Mouse (Mus musculus): ENCODE measurements around the gene Bsn. TPM values are rescaled to one million over a fixed set of nuclear protein-coding genes. Genes with fewer than 3 reads are reported as not detected.
A peak's percentile ranks its signal among the peaks of the same experiment; 100 is the strongest.
"Not testable (repeated sequence)": the region's sequence is repeated elsewhere in the genome, so short reads cannot be mapped to it uniquely, and the experiment has no call there.

Bsn gene
- total RNA-seq, 2 experiments from 2014 or later: 0.11 to 0.29 TPM

DNA sequence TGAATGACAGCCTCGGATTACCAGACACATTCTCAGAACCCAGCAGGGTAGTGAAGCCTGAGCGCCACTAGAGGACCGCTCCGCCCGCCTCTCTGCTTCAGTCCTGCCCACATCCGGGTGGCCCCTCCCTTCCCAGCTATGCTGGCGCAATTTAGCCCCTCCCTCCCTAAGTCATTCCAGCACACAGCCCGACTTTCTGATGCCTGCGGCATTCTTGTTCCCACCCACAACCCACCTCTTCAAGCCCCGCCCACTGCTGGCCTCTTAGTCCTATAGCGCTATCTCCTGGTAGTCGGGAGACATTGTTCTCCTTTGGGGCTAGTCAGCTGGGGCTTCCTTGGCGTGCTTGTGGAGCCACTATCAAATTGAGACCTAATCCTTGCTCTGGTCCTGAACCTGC, 11.0 kb upstream of the Bsn start:
- peak; percentile 94 for DNase-seq
- intact Hi-C loops (cut with DNase I; ENCODE audit: low total_unique reads): loop anchor here (2.0 kb wide), 1 partner anchor 104 kb away; no protein-coding TSS in a partner anchor

DNA sequence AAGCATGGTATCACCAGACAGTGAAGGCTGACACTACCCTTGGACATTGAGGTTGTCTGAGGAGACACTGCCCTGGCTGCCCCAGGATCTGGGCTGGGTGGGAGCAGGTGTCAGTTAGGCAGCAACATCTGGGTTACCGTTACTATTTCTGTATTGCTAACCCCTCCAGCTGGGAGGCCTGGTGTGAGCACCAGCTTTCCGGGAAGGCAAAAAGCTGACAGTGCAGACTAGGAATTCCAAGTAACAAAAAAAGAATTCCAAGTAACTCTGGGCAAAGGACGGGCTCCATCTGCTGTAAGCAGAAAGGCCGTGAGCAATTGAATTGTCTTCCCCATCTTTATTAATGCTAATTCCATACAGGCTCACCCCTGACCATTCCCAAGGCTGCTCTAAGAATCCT, 8.4 kb upstream of the Bsn start:
- DNase-seq: no peak
- intact Hi-C loops (cut with DNase I; ENCODE audit: low total_unique reads): no loop called here

DNA sequence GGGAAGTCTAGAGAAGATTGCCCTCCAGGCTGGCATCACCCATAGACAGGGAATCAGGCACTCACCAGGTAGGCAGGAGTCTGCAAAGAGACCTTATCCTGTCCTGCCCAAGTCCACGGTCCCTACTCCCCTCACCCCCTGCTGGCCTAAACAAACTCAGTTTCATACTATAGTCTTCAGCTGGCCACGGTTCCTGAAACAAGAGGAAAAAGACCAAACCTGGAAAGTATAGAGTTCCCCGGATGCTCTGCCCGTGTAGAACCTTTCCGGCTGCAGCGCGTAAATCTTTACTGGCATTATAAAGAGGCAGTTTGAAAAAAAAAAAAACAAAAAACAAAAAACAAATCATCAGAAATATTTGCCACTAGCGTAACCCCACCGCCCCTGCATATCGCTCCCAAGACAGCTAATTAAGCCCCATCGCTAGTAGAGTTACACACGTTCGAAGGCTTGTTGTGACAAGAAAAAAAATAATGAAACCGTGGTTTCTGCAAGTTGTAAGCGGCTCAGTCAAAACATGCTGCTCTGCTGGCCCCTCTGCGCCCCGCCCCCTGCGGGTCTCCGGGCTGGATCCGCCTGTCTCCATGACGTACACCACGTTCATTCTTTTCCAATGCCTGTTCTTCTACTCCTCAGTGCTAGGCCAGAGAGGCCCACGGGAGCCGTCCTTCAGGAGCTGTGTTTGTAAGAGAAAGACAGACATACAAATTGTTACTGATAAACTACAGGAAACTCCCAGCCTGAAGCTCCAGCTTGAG, 6.9 kb upstream of the Bsn start:
- peak; percentile 29 for DNase-seq
- intact Hi-C loops (cut with DNase I; ENCODE audit: low total_unique reads): no loop called here

DNA sequence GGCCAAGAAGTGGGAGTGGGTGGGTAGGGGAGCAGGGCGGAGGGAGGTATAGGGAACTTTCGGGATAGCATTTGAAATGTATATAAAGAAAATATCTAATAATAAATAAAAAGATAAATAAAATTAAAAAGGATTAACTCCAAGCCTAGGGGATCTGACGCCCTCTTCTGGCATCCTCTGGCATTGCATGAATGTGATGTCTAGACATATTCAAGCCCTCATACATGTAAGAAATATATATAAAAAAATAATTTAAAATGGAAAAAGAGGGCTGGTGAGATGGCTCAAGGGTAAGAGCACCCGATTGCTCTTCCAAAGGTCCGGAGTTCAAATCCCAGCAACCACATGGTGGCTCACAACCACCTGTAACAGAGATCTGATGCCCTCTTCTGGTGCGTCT, 6.0 kb upstream of the Bsn start:
- DNase-seq; intact Hi-C loops (cut with DNase I; ENCODE audit: low total_unique reads): not testable (repeated sequence)

DNA sequence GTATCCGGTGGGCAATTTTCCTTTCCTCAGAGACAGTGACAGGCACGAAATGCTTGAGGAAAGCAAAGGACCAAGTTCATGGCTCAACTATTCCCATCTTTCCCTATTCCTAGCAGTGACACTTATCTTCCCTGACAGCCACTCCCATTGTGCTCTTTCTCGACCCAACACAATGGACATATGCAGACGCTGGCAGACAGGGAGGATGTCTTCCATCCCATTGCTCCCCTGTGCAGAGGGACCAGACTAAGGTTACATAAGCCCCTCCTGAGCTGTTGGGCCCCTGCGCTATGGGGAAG, 747 bp downstream of the Bsn start:
- intact Hi-C loops (cut with DNase I; ENCODE audit: low total_unique reads): no loop called here
- no peak for DNase-seq

DNA sequence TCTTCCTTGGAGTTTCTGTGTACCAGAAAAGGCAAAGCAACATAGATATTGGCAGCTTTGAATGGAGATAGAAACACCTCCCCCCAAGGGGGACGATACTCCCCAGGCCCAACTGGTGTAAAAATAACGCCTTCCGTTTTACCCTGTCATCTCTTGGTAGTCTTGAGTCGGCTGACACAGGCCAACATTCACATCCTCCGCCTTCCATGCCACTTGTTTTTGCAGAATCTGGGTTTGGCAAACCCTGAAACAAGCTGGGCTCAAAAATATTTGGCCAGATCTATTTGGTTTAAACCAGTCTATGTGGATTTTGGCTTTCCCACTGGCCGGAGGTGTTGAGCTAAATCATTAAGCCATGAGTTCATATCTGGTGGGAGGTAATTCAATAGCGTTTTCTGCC, 1.2 kb downstream of the Bsn start:
- intact Hi-C loops (cut with DNase I; ENCODE audit: low total_unique reads): no loop called here
- no peak for DNase-seq

DNA sequence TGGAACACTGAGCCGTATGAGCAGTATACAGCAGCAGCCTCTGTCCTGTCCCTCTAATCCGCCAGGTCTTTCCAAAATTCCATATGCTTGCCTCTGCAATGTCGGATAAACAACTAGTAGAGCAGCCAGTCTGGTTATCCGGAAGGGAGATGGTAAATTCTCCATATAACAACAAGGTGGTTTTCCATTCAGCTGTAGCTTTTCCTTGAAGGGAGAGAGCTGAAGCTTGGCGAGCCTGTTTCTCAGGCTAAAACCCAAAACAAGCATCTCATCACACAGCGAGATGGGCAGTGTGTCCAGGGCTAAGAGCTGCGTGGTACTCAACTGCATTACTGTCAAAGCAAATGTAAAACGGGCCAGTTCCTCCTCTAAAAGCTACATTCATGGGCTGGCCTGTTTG, 1.7 kb downstream of the Bsn start:
- no peak for DNase-seq
- intact Hi-C loops (cut with DNase I; ENCODE audit: low total_unique reads): no loop called here

DNA sequence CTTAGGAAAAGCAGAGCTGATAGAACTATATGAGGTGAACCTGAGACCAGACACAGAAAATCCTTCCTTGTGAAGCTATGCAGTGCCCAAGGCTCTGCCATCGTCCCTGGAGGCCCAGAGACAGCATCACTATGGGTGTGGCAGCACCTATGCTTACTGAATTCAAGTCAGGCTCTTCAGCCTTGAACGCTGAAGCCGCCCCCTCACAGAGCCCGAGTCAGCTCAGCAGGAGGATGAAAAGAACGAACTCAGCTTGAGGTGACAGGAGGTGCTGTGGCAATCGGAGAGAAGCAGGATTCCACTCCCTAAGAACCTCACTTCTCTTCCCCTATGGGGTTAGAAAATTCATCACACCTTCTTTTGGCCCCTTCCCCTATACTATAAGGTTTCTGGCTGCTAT, 2.6 kb downstream of the Bsn start:
- intact Hi-C loops (cut with DNase I; ENCODE audit: low total_unique reads): no loop called here
- no peak for DNase-seq

DNA sequence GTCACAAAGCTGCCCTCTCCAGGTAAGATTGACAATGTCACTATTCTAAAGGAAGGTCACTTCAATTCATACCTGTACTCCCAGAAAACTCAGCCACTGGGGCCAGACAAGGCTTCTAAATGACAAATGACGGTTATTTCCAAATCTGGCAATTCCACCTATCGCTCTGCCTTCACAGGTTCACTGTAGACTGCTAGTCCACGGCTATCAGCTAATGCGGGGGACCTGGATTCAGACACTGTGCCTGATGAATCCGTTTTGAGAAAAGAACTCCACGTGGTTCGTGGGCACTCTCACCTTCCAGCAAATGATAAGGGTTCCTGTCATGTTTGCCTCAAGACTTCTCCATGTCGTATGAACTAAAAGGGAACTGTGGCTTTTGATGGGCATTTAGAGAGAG, 4.4 kb downstream of the Bsn start:
- intact Hi-C loops (cut with DNase I; ENCODE audit: low total_unique reads): no loop called here
- DNase-seq: no peak

DNA sequence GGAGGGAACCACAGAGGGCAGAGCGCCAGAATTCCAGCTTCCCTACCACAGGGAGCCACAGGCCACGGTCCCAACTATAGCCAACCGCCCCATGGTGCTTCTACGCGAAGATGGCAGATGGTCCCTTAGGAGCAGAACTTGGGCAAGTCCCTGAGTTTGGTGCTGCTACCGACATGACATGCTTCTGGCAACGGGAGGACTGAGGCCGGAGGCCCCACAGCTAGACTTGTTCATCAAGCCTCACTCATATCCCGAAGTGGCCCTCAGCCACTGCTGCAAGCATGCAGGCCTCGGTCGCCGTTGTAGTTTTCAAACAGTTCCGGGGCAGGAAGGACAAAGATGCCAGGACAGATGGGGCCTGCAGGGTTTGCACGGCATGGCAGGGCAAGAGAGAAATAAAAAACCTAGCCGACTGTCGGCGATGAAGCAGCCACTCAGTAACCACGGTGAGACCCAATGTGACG, 6.6 kb downstream of the Bsn start:
- intact Hi-C loops (cut with DNase I; ENCODE audit: low total_unique reads): no loop called here

DNA sequence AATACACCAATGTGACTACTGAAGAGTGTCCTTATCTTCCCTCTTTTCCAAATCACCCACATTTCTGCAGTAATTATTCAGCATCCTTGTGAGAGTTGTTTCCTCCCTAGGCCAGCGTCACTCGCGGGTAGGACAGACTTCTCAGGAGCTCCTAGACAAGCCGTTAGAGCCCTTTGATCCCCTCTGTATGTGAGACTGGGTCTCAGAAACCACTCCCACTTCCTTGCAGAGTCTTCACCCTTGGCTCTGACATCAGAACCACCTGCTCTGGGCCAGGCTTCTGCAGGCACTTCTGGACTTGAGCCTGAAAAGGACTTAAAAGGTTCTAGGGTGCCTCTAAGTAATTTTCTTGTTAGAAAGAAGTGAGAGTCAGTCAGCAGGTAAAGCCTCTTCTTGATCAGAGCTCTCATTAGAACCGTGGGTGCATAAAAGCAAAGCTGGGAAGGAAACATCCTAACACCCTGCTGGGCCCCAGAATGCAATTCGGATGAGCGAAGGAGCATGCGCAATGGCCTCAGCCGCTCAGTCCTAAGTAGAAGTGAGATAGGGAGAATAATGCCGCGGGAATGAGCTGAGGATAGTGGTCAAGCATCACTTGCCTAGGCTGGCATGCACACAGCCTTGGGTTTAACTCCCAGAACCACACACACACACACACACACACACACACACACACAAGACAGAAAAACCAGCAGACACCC, 7.2 kb downstream of the Bsn start:
- no peak for DNase-seq
- intact Hi-C loops (cut with DNase I; ENCODE audit: low total_unique reads): no loop called here

More for the DNA sequence above, 6.6 kb downstream of the Bsn start:
- no peak for DNase-seq

DNA sequence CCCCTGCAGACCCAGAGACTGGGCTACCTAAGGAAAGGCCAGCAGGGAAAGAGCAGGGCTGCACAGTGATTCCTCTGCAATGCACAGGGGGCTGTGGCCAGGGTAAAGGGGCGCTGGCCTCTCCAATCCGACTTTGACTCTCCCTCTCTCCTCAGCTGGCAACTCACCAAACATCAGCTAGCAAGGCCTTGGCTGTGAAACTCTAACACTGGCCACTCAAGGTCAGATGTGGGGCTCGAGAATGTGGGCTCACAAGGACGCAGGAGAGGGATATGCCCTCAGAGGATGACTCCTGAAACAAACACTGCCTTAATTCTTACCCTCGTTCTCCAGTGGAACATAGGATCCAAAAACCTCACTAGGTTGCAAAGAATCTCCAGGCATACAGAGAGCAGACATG, 11.8 kb downstream of the Bsn start:
- no peak for DNase-seq
- intact Hi-C loops (cut with DNase I; ENCODE audit: low total_unique reads): no loop called here

DNA sequence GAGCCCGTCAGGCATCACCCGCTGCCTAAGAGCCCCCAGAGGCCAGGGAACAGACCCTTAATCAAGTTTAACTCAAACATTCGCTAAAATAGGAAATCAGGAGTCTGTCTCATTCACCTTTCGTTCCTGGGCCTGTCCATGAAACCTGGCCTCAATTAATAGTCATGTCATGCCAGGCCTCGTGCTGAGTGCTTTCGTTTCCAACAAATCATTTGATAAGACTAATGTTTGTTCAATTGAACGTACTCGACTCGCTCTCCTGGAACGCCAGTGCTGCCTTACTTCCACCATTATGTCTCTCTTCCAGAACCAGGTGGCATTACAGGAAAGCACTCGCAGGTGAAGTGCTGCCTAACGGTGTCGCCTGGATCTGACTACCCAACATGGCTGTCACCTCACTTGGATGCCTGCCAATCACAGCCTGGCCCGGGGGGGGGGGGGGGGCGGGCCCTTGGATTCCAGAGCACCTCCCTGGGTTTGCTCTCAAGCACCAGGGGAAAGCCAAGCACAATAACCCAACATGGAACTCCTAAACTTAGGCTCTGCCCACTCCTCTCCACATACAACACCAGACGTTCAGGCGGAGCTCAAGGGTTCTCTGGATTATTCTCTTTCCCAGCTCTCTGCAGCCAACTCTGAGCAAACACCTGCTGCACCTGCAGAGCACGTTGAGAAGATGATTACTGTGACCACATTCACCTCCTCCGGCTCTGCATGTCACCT, 14.9 kb downstream of the Bsn start:
- intact Hi-C loops (cut with DNase I; ENCODE audit: low total_unique reads): no loop called here
- no peak for DNase-seq

DNA sequence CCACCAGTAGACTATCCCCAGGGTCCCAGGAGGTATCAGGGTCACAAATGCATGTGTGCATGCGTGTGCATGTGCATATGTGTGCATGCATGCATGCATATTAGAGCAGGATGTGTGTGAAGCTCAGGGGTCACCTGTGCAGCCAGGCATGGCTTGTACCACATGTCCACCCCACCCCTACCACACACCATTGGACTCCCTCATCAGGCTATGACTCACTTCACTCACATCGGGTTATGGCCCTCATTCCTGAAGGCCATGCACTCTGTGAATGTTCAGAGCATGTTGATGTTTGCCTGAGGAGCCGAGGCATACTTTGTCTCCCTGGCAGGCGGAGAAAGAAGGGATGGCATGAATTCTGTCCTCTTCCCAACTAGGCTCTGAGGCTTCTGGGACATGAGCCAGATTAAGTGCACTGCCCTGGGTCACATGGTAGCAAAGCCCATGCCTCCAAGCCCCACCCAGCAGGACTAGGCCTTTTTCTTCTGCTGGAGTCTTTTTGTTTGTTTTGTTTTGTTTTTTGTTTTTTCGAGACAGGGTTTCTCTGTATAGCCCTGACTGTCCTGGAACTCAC, 17.3 kb downstream of the Bsn start:
- no peak for DNase-seq
- intact Hi-C loops (cut with DNase I; ENCODE audit: low total_unique reads): no loop called here

DNA sequence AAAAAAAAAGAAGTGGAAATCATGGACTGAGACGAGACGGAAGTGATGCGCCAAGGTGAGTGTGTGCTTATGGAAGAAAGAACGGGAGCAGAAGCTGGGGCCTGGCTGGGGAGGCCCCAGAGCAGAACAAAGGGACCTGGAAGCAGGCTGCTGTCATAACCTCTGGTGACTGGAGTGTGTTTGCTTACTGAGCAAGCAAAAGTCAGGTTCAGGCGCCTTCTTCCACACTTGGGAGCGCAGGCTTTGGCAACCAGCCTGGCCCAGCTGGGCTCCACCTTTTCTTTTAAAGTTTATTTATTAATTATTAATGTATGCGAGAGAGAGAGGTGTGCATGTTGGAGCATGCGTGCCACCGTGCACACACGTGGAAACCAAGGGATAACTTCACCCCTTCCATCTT, 20.4 kb downstream of the Bsn start:
- intact Hi-C loops (cut with DNase I; ENCODE audit: low total_unique reads): no loop called here
- DNase-seq: no peak

DNA sequence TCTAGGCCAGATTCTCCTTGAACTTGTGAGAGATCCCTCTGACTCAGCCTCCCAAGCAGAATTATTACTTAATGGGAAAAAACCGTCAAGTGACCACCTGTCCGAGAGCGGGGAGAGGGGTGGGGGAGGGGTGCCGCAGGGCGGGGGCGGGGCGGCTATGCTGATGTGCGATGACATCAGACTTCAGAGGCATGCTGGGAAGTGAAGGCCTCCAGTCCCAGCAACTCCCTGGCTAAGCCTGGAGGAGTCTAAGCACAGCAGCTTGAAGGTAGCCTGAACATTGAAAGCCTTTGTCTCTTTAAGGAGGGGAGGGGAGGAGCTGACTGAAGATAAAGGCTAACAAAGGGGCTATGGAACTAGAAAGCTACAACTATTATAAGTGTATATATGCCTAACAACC, 25.0 kb downstream of the Bsn start:
- intact Hi-C loops (cut with DNase I; ENCODE audit: low total_unique reads): no loop called here
- DNase-seq: no peak

DNA sequence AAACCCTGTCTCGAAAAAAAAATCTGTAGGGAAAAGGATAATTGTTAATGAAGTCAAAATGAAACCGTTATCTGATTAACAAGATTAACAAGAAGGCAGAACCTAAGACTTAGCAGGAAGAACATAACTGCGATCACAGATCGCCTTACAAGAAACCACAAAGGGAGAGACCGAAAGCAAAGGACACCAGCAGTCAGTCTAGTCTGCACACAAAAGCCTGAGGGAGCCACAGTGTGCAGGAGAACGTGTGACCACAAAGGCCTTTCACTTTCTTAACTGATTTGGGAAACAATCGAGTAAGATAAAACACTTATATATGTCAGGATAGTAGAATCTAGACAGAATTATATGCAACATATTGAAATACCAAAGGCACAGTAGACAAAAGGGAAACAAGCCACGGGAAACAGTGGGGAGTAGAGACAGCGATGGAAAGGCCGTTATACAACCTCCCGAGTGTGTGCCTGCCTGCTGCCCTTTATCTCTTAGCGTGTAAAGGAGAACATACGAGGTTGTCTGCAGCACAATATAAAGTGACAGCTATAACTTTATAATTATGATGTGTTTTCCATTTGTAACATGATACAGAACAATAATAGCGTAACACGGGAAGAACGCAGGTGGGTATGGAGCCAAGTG, 26.4 kb downstream of the Bsn start:
- DNase-seq: no peak
- intact Hi-C loops (cut with DNase I; ENCODE audit: low total_unique reads): no loop called here

DNA sequence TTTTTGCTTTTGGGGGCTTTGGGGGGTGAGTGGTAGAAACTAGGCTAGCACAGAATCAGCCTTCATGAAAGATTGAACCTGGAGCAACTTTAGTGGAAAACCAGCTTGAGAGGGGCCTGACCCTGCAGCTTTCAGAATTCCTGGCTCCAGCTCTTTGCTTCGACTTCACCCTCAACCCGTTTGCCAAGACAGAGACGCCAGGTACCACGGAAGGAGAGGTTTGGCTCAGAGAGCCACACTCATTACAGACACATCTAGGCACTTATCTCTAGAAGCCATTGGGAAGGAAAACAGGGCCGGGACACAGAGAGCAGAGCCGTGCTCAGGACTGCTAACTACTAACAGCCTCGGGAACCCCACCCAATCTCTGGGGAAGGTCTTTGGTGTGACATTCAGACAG, 32.3 kb downstream of the Bsn start:
- intact Hi-C loops (cut with DNase I; ENCODE audit: low total_unique reads): no loop called here

DNA sequence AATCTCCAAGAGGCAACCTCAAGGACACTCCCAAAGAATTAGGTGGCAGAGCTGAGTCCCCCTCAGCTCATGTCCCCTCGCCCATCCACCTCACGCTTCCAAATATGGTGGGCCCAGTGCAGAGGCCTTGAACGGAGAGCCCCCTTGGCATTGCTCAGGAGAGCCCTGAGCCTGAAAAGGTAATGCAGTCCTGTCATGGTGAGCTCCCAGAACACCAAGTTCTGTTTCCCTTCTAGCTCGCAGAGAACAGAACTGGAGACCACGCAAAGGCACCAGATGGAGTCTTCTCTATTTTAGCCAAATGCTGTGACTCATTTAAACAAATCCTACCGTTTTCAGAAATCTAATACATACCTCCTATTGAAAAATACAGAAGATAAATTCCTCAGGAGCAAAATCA, 32.7 kb downstream of the Bsn start:
- DNase-seq: no peak
- intact Hi-C loops (cut with DNase I; ENCODE audit: low total_unique reads): no loop called here

More for the DNA sequence above, 32.3 kb downstream of the Bsn start:
- DNase-seq: no peak

DNA sequence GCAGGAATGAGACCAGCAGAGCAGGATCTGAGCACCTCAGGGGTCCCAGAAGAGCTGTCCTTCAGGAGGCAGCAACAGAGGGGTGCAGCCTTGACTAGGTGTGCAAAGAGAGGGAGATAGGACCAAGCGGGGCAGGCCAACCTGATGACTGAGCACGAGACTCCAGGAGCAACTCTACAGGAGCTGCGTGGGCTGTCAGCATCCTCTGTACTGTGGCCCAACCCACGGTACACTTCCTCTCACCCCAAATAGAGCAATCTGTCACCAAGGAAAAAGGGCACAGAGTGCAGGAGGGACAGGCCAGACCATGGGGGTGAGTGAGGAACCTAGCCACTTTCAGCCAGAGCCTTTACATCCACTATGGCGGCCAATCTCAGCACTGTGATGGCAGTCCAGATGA, 33.4 kb downstream of the Bsn start:
- no peak for DNase-seq
- intact Hi-C loops (cut with DNase I; ENCODE audit: low total_unique reads): no loop called here
